Mouse (Mus musculus) spleen, adult 12 weeks (tissue): ENCODE results near the gene Fkbp7.
A peak's percentile ranks its signal among the peaks of the same experiment; 100 is the strongest.
"Not testable (repeated sequence)": the region's sequence is repeated elsewhere in the genome, so short reads cannot be mapped to it uniquely, and the experiment has no call there.

Source experiments
- DNase-seq: peaks from one replicate; pipeline ENCODE4 v3.0.0; 2022; ENCODE audit warnings: low spot score

The Fkbp7 gene

DNA sequence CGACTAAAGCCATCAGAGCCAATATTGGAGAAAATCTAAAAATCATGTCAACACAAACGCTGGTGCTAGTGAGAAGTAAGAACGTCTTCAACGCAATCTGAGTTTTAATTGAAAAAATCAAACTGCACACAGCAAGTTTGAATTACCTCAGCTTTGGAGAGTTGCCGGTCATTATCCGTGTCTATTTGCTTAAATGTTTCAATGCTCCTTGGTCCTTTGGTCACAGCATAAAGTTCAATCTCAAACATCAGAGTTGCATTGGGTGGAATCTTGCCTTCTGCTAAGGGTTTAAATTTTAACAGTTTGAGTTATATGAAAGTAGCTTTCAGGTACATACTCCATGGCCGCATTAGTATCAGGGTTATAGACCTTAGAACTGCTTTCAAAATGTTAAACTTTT lies 7.4 kb downstream of the Fkbp7 start:
- no peak for DNase-seq

GRCm38 (mm10) chr2:76659419-76659818 lies 13.5 kb downstream of the Fkbp7 start:
- DNase-seq = no peak

GRCm38 (mm10) chr2:76658551-76658950 lies 14.4 kb downstream of the Fkbp7 start:
- no peak for DNase-seq

DNA sequence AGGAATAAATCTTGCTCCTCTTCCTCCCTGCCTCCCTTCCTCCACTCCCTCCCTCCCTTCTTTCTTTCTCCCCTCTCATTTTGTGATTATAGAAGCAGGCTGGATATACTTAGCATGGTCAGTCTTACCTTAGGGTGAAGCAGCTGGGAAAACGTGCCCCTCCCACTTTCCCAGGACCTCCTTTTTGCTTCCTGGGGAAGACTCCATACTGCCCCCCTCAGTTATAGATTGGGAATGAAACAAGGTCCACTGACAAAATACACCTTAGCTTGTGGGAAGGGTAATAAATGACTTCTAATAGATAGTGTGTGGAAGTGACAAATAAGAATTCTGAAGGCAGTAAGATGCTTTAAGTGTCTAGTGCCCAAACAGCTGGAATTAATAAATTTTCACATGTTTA lies 16.9 kb downstream of the Fkbp7 start:
- no peak for DNase-seq

DNA sequence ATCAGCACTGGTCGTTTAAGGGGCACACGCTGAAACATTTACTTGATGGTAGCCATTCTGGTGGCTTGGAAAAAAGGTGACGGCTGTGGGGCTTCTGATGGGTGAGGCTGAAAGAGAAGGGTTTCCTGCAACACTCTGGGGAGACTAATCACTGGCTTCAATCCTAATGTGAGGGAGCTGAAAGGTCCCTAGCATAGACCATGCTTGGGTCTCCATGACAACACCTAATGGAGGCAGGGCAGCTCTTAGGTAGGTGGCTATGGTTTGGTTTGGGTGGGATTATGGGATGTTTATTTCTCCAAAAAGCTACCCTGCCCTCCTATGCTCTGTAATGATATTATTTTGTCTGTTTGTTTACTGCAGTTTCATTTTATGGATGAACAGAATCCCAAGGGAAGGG lies 17.5 kb downstream of the Fkbp7 start:
- no peak for DNase-seq

DNA sequence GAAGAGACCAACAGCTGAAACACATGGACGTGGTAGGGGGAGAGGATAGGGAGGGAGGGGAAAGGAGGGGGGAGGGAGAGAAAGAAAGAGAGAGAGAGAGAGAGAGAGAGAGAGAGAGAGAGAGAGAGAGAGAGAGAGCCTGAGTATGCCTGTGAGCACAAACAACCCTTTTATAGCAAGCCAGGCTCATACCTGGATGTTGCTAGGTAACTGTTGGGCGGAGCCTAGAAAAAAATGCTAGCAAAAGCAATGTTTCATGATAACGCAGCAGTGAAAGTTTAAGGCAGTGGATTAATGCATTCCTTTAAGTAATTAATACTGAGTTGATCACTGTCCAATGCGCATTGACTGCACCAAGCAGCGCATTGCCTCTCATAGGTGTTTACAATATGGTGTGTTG lies 18.3 kb downstream of the Fkbp7 start:
- no peak for DNase-seq

GRCm38 (mm10) chr2:76653070-76653469 lies 19.8 kb downstream of the Fkbp7 start:
- DNase-seq = no peak

- no peak for DNase-seq
Measured at GRCm38 (mm10) chr2:76648666-76649141, 24.2 kb downstream of the Fkbp7 start.

DNA sequence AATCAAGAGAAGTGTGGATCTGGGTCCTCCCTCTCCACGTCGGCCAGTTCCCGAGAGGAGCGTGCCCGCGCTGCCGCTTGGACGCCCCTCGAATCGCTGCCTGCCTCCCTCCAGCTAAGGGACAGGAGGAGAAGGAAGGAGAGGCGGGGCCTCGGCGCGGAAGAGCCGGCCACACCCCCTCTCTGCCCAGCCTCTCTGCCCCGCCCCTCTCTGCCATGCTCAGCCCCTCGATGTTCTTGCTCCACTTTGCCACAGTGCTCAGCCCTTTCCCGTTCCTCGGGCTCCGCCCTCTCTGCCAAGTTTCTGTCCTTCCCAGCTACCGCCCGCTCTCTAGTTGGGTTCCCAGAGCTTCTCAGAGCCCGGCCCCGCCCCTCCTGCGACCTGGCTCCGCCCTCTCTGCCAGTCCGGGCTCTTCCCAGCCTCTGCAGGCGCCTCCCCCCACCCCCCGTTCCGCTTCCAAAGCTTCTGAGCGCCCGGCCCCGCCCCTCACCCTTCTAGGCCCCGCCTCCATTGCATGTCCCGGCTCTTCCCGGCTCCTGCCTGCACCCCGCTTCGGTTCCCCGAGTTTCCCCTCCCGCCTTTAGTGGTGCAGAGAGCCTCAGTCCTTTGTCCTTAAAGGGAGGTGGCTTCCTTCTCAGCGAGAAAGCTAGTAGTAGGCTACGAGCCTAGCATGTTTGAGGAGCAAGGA lies 24.9 kb downstream of the Fkbp7 start, which contains the start of the genes Prkra and Pjvk:
Gene Prkra (minus strand): TSS at position 133 of the 688 bp plus-strand sequence.
Gene Pjvk (plus strand): TSS at position 594 of the 688 bp plus-strand sequence.
- DNase-seq = peak; percentile 86

DNA sequence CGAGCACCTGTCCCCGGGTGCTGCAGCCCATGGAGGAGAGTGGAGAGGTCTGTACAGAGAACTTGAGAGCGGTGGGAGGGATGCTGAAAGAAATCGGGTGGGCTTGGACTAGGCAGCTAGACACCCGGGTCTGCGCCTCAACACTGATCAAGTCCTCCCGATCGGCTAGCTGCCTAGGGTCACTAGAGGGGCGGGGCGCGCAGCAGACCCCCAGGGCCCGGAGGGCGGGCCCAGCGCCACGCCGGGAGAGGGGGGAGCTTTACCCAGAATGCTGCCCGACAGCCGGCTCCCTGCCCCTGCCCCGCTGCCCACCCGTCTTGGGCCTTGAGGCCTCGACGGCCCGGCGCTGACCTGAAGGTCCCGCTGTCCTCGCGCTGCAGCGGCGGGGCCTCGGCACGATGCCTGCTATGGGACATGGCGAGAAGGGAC lies 25.5 kb downstream of the Fkbp7 start:
- no peak for DNase-seq

DNA sequence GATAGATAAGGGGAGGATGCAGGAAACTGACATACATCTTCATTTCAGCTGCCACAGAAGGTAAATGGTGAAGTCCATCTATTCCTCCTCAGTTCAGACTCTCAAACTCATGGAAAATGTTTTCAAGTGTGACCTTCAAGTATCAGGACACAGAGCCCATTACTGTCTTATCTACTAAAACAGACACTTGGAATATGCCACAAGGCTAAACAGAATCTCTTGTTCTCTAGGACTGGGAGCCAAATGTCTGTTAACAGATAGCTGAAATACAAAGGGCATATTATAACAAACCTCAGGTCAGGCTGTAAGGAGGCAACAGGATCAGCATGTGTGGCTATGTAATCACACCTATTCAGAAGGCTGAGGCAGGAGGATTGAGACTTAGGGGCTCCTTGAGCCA lies 29.1 kb downstream of the Fkbp7 start:
- no peak for DNase-seq

DNA sequence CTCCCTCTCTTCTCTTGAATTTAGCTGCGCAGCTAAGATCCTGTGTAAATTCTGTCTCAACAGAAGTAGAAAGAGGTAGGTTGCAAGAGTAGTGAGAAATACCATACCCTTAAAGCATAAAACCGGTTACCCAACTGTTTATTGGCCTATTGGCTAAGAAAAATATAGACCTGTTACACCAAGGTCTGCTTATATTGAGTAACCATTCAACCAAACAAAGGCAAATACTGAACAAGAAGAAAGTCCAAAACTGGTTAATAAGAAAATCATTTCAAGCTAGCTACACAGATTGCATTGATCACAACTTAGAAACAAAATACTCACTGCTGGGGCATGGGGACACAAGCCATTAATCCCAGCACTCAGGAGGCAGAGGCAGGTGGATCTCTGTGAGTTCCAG lies 33.3 kb downstream of the Fkbp7 start:
- no peak for DNase-seq

- no peak for DNase-seq
Measured at GRCm38 (mm10) chr2:76631600-76631999, 41.3 kb downstream of the Fkbp7 start.

DNA sequence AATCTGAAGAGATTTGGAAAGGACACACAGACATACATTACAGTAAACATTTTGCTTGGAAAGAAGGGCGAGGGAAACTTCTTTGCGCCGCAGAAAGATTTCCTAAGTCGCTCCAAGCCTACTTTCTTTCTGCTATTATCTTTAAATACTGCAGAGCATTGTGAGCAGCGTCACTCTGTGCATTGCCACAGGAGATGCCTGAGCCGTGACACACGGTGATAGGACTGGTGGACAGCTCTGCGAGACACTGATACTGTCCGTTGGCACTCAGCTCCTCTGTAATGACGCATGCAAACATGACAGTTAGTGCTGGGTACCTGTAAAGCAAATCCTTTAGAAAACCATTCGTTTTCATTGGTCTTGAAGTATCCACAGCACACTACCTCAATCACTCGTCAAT lies 42.6 kb downstream of the Fkbp7 start:
- DNase-seq = no peak

DNA sequence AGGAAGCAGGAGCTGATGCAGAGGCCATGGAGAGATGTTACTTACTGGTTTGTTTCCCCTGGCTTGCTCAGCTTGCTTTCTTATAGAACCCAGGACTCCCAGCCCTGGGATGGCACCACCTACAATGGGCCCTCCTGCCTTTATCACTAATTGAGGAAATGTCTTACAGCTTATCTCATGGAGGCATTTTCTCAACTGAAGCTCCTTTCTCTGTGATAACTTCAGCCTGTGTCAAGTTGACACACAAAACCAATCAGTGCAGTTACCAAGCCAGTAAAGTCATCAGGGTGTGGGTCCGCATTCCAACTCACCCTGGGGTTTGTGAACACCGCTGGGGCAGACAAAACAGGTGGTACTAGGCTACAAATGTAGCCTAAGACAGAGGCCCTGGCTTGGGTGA lies 50.6 kb downstream of the Fkbp7 start:
- not testable (repeated sequence) for DNase-seq

GRCm38 (mm10) chr2:76621724-76622123 lies 51.2 kb downstream of the Fkbp7 start:
- DNase-seq = no peak

DNA sequence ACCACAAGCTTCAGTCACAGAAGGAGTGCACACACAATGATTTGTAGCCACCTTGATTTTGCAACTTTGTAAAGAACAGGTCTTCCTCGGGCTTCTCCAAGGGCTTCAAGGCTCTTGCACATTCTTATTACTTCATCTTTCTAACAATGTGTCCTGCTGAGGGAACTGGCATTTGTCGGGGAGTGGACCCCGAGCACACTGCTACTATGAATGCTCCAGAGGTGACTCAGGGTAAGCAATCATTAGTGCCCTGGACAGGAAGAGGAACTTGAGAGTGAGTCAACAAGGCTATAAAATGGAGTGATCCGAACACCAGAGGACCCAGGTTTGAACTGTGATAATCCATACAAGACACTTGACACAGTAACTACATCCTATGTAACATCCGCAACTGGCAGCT lies 52.7 kb downstream of the Fkbp7 start:
- DNase-seq = no peak

GRCm38 (mm10) chr2:76618078-76618477 lies 54.8 kb downstream of the Fkbp7 start:
- no peak for DNase-seq
